Mouse (Mus musculus) CH12.LX (cell line): ENCODE measurements around the gene Rex1bd. TPM values are rescaled to one million over a fixed set of nuclear protein-coding genes. Genes with fewer than 3 reads are reported as not detected.

Experiments used
- DNase-seq: peaks from one replicate; pipeline ENCODE4 v3.0.0-alpha.2; 2013; ENCODE audit errors: extremely low read depth
- H3K27ac ChIP-seq: 2 replicates; pipeline ENCODE4 v1.5.1; 2012; ENCODE audit warnings: low read depth, mild to moderate bottlenecking, control low read depth, moderate library complexity; ENCODE audit not compliant: insufficient read depth
- H3K27me3 ChIP-seq: replicated peaks from 2 replicates; pipeline ENCODE3; 2012; ENCODE audit warnings: inconsistent platforms
- H3K36me3 ChIP-seq, 2 experiments: replicated peaks in 1 of 2; 2 replicates each; pipeline versions ENCODE3 to v1.6.1; 2012; ENCODE audit warnings: inconsistent platforms in 1 of 2, low read length in 1 of 2, mild to moderate bottlenecking in 1 of 2, mixed read lengths in 1 of 2, moderate library complexity in 1 of 2; ENCODE audit not compliant: control insufficient read depth in 1 of 2, insufficient read depth in 1 of 2
- H3K4me1 ChIP-seq, 2 experiments: 2 replicates each; pipeline ENCODE4 v1.6.1; 2012; ENCODE audit warnings: inconsistent platforms in 1 of 2, moderate library complexity in 1 of 2; ENCODE audit not compliant: insufficient read depth in 2 of 2, control insufficient read depth in 1 of 2
- H3K4me2 ChIP-seq: 2 replicates; pipeline ENCODE4 v1.6.1; 2012; ENCODE audit warnings: low read depth, mild to moderate bottlenecking, control low read depth; ENCODE audit not compliant: poor library complexity, insufficient read depth, severe bottlenecking
- H3K4me3 ChIP-seq, 3 experiments: fragments of 150-350 bp in 1 of 3; sonication (generic) in 1 of 3; replicated peaks in 1 of 3; 2 replicates each; pipeline versions ENCODE3 to v1.5.1; 2011 to 2012; ENCODE audit warnings: low read depth in 2 of 3, low read length in 2 of 3, mild to moderate bottlenecking in 2 of 3, moderate library complexity in 2 of 3, control low read depth in 1 of 3, improper control_type of control experiment in 1 of 3, inconsistent platforms in 1 of 3, mixed read lengths in 1 of 3; ENCODE audit not compliant: poor library complexity in 1 of 3
- H3K79me2 ChIP-seq: replicated peaks from 2 replicates; pipeline ENCODE4 v1.6.1; 2012; ENCODE audit warnings: mild to moderate bottlenecking, moderate library complexity; ENCODE audit not compliant: control insufficient read depth, poor library complexity, insufficient read depth, severe bottlenecking; ENCODE audit errors: extremely low read depth
- H3K9ac ChIP-seq: 2 replicates; pipeline ENCODE4 v1.6.1; 2012; ENCODE audit warnings: low read depth, mild to moderate bottlenecking, control low read depth, moderate library complexity; ENCODE audit not compliant: insufficient read depth
- H3K9me3 ChIP-seq: replicated peaks from 2 replicates; pipeline ENCODE3; 2012; ENCODE audit warnings: low read length, inconsistent platforms, mixed read lengths
- BHLHE40 ChIP-seq: IDR thresholded peaks from 2 replicates; pipeline ENCODE4 v1.6.1; 2011; ENCODE audit warnings: mild to moderate bottlenecking, low read depth, low read length, improper control_type of control experiment
- CHD1 ChIP-seq: IDR thresholded peaks from 2 replicates; pipeline ENCODE4 v1.6.1; 2012; ENCODE audit warnings: low read depth, low read length, improper control_type of control experiment, inconsistent platforms
- CHD2 ChIP-seq: IDR thresholded peaks from 2 replicates; pipeline ENCODE4 v1.6.1; 2011; ENCODE audit warnings: low read length, improper control_type of control experiment
- CTCF ChIP-seq, 2 experiments: IDR thresholded peaks in 1 of 2; conservative IDR thresholded peaks in 1 of 2; 2 replicates each; pipeline ENCODE4 v1.5.1; 2011 to 2012; ENCODE audit warnings: low read depth in 2 of 2, low read length in 2 of 2, improper control_type of control experiment in 1 of 2, inconsistent platforms in 1 of 2, mild to moderate bottlenecking in 1 of 2, moderate library complexity in 1 of 2
- E2F4 ChIP-seq: IDR thresholded peaks from 2 replicates; pipeline ENCODE4 v1.6.1; 2011; ENCODE audit warnings: low read depth, low read length, improper control_type of control experiment; ENCODE audit not compliant: insufficient replicate concordance
- ELF1 ChIP-seq: IDR thresholded peaks from 2 replicates; pipeline ENCODE4 v1.6.1; 2014; ENCODE audit warnings: low read depth, mild to moderate bottlenecking, inconsistent platforms, low read length, improper control_type of control experiment
- EP300 ChIP-seq: IDR thresholded peaks from 2 replicates; pipeline ENCODE4 v1.6.1; 2011; ENCODE audit warnings: low read length, improper control_type of control experiment
- ETS1 ChIP-seq: conservative IDR thresholded peaks from 2 replicates; pipeline ENCODE4 v1.6.1; 2012; ENCODE audit warnings: low read depth, mild to moderate bottlenecking, inconsistent platforms, low read length, improper control_type of control experiment, moderate library complexity
- GABPA ChIP-seq: IDR thresholded peaks from 2 replicates; pipeline ENCODE4 v1.6.1; 2012; ENCODE audit warnings: low read depth, low read length, improper control_type of control experiment, inconsistent platforms; ENCODE audit not compliant: insufficient replicate concordance
- HCFC1 ChIP-seq: IDR thresholded peaks from 2 replicates; pipeline ENCODE4 v1.6.1; 2012; ENCODE audit warnings: low read depth, mild to moderate bottlenecking, inconsistent platforms, low read length, improper control_type of control experiment
- IRF4 ChIP-seq: IDR thresholded peaks from 2 replicates; pipeline ENCODE4 v1.6.1; 2014; ENCODE audit warnings: low read depth, mild to moderate bottlenecking, inconsistent platforms, low read length, improper control_type of control experiment
- JUN ChIP-seq: IDR thresholded peaks from 2 replicates; pipeline ENCODE4 v1.6.1; 2011; ENCODE audit warnings: low read depth, mild to moderate bottlenecking, low read length, improper control_type of control experiment, moderate library complexity; ENCODE audit not compliant: insufficient read depth
- JUND ChIP-seq: conservative IDR thresholded peaks from 2 replicates; pipeline ENCODE4 v1.6.1; 2011; ENCODE audit warnings: low read depth, low read length, improper control_type of control experiment
- KAT2A ChIP-seq: IDR thresholded peaks from 2 replicates; pipeline ENCODE4 v1.6.1; 2012; ENCODE audit warnings: low read length, improper control_type of control experiment, inconsistent platforms; ENCODE audit not compliant: insufficient replicate concordance
- MAFK ChIP-seq: IDR thresholded peaks from 2 replicates; pipeline ENCODE4 v1.6.1; 2011; ENCODE audit warnings: low read length, improper control_type of control experiment; ENCODE audit not compliant: insufficient replicate concordance
- MAX ChIP-seq: IDR thresholded peaks from 2 replicates; pipeline ENCODE4 v1.6.1; 2011; ENCODE audit warnings: low read length, improper control_type of control experiment
- MAZ ChIP-seq: IDR thresholded peaks from 2 replicates; pipeline ENCODE4 v1.6.1; 2012; ENCODE audit warnings: low read depth, mild to moderate bottlenecking, inconsistent platforms, low read length, improper control_type of control experiment, moderate library complexity
- MEF2A ChIP-seq: IDR thresholded peaks from 2 replicates; pipeline ENCODE4 v1.6.1; 2014; ENCODE audit warnings: low read depth, mild to moderate bottlenecking, inconsistent platforms, low read length, improper control_type of control experiment, borderline replicate concordance
- MXI1 ChIP-seq: IDR thresholded peaks from 2 replicates; pipeline ENCODE4 v1.6.1; 2011; ENCODE audit warnings: mild to moderate bottlenecking, low read depth, low read length, improper control_type of control experiment
- MYC ChIP-seq: IDR thresholded peaks from 2 replicates; pipeline ENCODE4 v1.6.1; 2011; ENCODE audit warnings: low read depth, mild to moderate bottlenecking, improper control_type of control experiment, low read length
- NELFE ChIP-seq: IDR thresholded peaks from 2 replicates; pipeline ENCODE4 v1.6.1; 2011; ENCODE audit warnings: low read depth, low read length, improper control_type of control experiment
- NRF1 ChIP-seq: IDR thresholded peaks from 2 replicates; pipeline ENCODE4 v1.6.1; 2014; ENCODE audit warnings: low read depth, mild to moderate bottlenecking, inconsistent platforms, low read length, improper control_type of control experiment, moderate library complexity
- PAX5 ChIP-seq: IDR thresholded peaks from 2 replicates; pipeline ENCODE4 v1.6.1; 2012; ENCODE audit warnings: low read length, inconsistent platforms, mixed read lengths
- POLR2A ChIP-seq: IDR thresholded peaks from 2 replicates; pipeline ENCODE4 v1.6.1; 2011; ENCODE audit warnings: low read depth, mild to moderate bottlenecking, improper control_type of control experiment, low read length
- POLR2AphosphoS2 ChIP-seq: IDR thresholded peaks from 2 replicates; pipeline ENCODE4 v1.6.1; 2011; ENCODE audit warnings: low read depth, low read length, improper control_type of control experiment
- RAD21 ChIP-seq: IDR thresholded peaks from 2 replicates; pipeline ENCODE4 v1.6.1; 2011; ENCODE audit warnings: low read depth, mild to moderate bottlenecking, low read length, improper control_type of control experiment, moderate library complexity
- RCOR1 ChIP-seq: conservative IDR thresholded peaks from 2 replicates; pipeline ENCODE4 v1.6.1; 2012; ENCODE audit warnings: low read depth, mild to moderate bottlenecking, inconsistent platforms, low read length, improper control_type of control experiment
- SIN3A ChIP-seq: IDR thresholded peaks from 2 replicates; pipeline ENCODE4 v1.6.1; 2012; ENCODE audit warnings: low read length, improper control_type of control experiment, inconsistent platforms
- SMC3 ChIP-seq: IDR thresholded peaks from 2 replicates; pipeline ENCODE4 v1.6.1; 2011; ENCODE audit warnings: low read depth, low read length, improper control_type of control experiment
- TBP ChIP-seq: conservative IDR thresholded peaks from 2 replicates; pipeline ENCODE4 v1.6.1; 2011; ENCODE audit warnings: low read depth, low read length, improper control_type of control experiment
- TCF12 ChIP-seq: IDR thresholded peaks from 2 replicates; pipeline ENCODE4 v1.6.1; 2014; ENCODE audit warnings: low read depth, mild to moderate bottlenecking, inconsistent platforms, low read length, improper control_type of control experiment
- UBTF ChIP-seq: IDR thresholded peaks from 2 replicates; pipeline ENCODE4 v1.6.1; 2012; ENCODE audit warnings: low read depth, mild to moderate bottlenecking, inconsistent platforms, low read length, improper control_type of control experiment, moderate library complexity
- USF1 ChIP-seq: IDR thresholded peaks from 2 replicates; pipeline ENCODE4 v1.6.1; 2014; ENCODE audit warnings: low read depth, mild to moderate bottlenecking, inconsistent platforms, low read length, improper control_type of control experiment
- USF2 ChIP-seq: conservative IDR thresholded peaks from 2 replicates; pipeline ENCODE4 v1.6.1; 2011; ENCODE audit warnings: low read depth, low read length, improper control_type of control experiment
- ZC3H11A ChIP-seq: IDR thresholded peaks from 2 replicates; pipeline ENCODE4 v1.6.1; 2012; ENCODE audit warnings: low read depth, mild to moderate bottlenecking, inconsistent platforms, low read length, improper control_type of control experiment
- ZKSCAN1 ChIP-seq: IDR thresholded peaks from 2 replicates; pipeline ENCODE4 v1.6.1; 2012; ENCODE audit warnings: low read depth, inconsistent platforms, low read length, improper control_type of control experiment, borderline replicate concordance
- ZMIZ1 ChIP-seq: IDR thresholded peaks from 2 replicates; pipeline ENCODE4 v1.6.1; 2012; ENCODE audit warnings: low read depth, mild to moderate bottlenecking, inconsistent platforms, low read length, improper control_type of control experiment
- ZNF384 ChIP-seq: IDR thresholded peaks from 2 replicates; pipeline ENCODE4 v1.6.1; 2012; ENCODE audit warnings: low read depth, low read length, improper control_type of control experiment, inconsistent platforms
- dilution Hi-C: fragments of 300-500 bp; cut with MboI; formaldehyde crosslinking; loops from 2 replicates; pipeline ENCODE4 v1.14.3; 2020; ENCODE audit warnings: low sequenced_read_pairs; ENCODE audit not compliant: extremely low pct_unique_long_range_greater_than_20kb, extremely low pct_ligation_motif_present
- in situ Hi-C: fragments of 300-500 bp; cut with MboI; formaldehyde crosslinking; loops from 3 replicates; pipeline ENCODE4 v1.14.3; 2019; ENCODE audit warnings: low sequenced_read_pairs, low pct_ligation_motif_present, low pct_unique_long_range_greater_than_20kb, mixed read lengths
- polyA plus RNA-seq: library from polyadenylated mRNA; unstranded; fragments of >175 nt; gene quantifications from 2 replicates; pipeline ENCODE4 v1.2.1, GENCODE M21; 2012; ENCODE audit warnings: low read depth; ENCODE audit not compliant: insufficient read length
- total RNA-seq, 2 experiments: library from RNA; depleted of rRNA; stranded (reverse); fragments of 300-350 nt in 1 of 2; fragments of >200 nt in 1 of 2; gene quantifications; 2 replicates each; pipeline ENCODE4 v1.2.3; 2012 to 2014

The Rex1bd gene
- total and polyA plus RNA-seq, 3 experiments, result 38.4 to 90.0 (median 47.8) TPM

DNA sequence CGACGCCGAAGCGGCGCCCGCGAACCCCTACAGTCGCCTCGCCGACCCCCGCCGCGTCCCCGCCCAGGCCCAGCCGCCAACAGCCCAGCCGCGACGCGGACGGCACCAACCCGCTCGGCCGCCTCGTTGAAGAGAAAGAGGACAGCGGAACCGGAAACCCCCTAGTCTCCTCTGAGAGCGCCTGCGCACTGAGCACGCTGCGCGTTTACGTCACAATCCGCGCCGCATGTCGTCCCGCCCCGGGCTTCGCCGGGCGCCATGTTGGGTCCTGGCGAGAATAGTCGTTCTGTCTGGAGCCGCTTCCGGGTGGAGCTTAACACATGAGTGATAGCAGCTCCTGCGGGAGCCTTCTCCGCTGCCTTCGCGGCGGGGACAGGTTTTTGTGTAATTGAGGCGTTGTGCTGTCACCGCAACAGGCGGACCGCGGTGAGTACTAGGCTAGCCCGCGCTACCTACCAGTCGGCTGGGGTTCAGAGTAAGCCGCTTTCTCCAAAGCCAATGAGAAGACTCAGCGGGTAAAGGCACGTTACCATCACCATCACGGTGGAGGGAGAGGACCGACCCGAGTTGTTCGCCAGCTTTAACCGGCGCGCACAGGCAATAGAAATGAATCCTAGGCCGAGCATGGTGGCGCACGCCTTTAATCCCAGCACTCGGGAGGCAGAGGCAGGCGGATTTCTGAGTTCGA lies 3.8 kb upstream of the Rex1bd start, which contains the start of gene Uba52:
Gene Uba52, minus strand, starts transcription at position 574 of the 688 bp plus-strand sequence.
- H3K4me1 ChIP-seq, result peaks cover 29 to 53% of the 10 kb centered on the region in 2 experiments
- in situ Hi-C loops, result no loop called here
- H3K9me3 ChIP-seq, result no peaks in the 10 kb centered on the region

GRCm38 (mm10) chr8:70509281-70509952 lies 2.9 kb upstream of the Rex1bd start:
- H3K4me1 ChIP-seq, result peaks cover 29 to 60% of the 10 kb centered on the region in 2 experiments
- no peaks in the 10 kb centered on the region for H3K27me3 ChIP-seq
- H3K4me2 ChIP-seq, result peak overlapping the region; percentile 92
- H3K36me3 ChIP-seq, result peaks cover 37 to 54% of the 10 kb centered on the region in 2 experiments
- dilution Hi-C loops, result no loop called here
- in situ Hi-C loops, result loop anchor here (10.0 kb wide), 1 partner anchor 95 kb away; no protein-coding TSS in a partner anchor
- H3K4me3 ChIP-seq, result peak overlapping the region; percentile 83 to 98 (median 87)
- no peaks in the 10 kb centered on the region for H3K9me3 ChIP-seq
- peak overlapping the region; percentile 79 for H3K9ac ChIP-seq
- DNase-seq, result no peak
- peak overlapping the region; percentile 34 for H3K27ac ChIP-seq
- H3K79me2 ChIP-seq, result peaks cover 46% of the 10 kb centered on the region
- TF ChIP-seq ETS1 (no peak), UBTF (no peak), POLR2A (no peak), HCFC1 (no peak), ELF1 (no peak), JUN (no peak), SMC3 (no peak), USF1 (no peak), MYC (no peak), MXI1 (no peak; the same call in 1 of the 2 replicates), MEF2A (no peak), CHD2 (no peak), CHD1 (no peak), NELFE (no peak), ZNF384 (no peak)

More for the DNA sequence above, 3.8 kb upstream of the Rex1bd start, which contains the start of gene Uba52:
- no peaks in the 10 kb centered on the region for H3K27me3 ChIP-seq
- peak; percentile 96 for TF ChIP-seq ELF1
- peak; percentile 86; the same call in 1 of the 2 replicates for TF ChIP-seq E2F4
- TF ChIP-seq SMC3, result no peak
- no peak for TF ChIP-seq ZC3H11A
- TF ChIP-seq ETS1, result no peak; the same call in 1 of the 2 replicates
- TF ChIP-seq NELFE, result peak; percentile 99
- no peak for TF ChIP-seq ZNF384
- TF ChIP-seq PAX5, result no peak
- TF ChIP-seq KAT2A, result peak; percentile 92
- TF ChIP-seq MEF2A, result 0 out of 2 replicates have a peak, but pooled peaks have one; percentile 51
- peak; percentile 100 for TF ChIP-seq MAZ
- peak; percentile 90 for TF ChIP-seq TBP
- TF ChIP-seq MYC, result peak; percentile 98
- TF ChIP-seq MXI1, result peak; percentile 87
- no peak for TF ChIP-seq CTCF (conservative IDR thresholded peaks at IDR 0.05 in 1 of 2, IDR thresholded peaks at IDR 0.05 in 1 of 2; ENCODE audit: low read depth in 2 of 2, low read length in 2 of 2)
- TF ChIP-seq USF2, result no peak
- no peak for TF ChIP-seq USF1
- peak; percentile 20; the same call in 1 of the 2 replicates for TF ChIP-seq IRF4
- peak; percentile 34; the same call in 1 of the 2 replicates for TF ChIP-seq GABPA
- TF ChIP-seq BHLHE40, result no peak; the same call in 1 of the 2 replicates
- TF ChIP-seq ZMIZ1, result peak; percentile 98
- no peak for TF ChIP-seq ZKSCAN1
- TF ChIP-seq TCF12, result peak; percentile 94
- no peak for TF ChIP-seq JUN
- TF ChIP-seq CHD2, result no peak
- TF ChIP-seq POLR2A, result peak; percentile 95
- TF ChIP-seq UBTF, result no peak
- TF ChIP-seq RAD21, result no peak
- no peak for TF ChIP-seq EP300
- TF ChIP-seq CHD1, result peak; percentile 31; the same call in 1 of the 2 replicates
- peak; percentile 90 for TF ChIP-seq SIN3A
- peak; percentile 95 for TF ChIP-seq MAX
- TF ChIP-seq JUND, result no peak
- TF ChIP-seq RCOR1, result peak; percentile 72; the same call in 1 of the 2 replicates
- TF ChIP-seq POLR2AphosphoS2, result peak; percentile 91
- TF ChIP-seq HCFC1, result peak; percentile 92
- TF ChIP-seq NRF1, result peak; percentile 95
- no peak for TF ChIP-seq MAFK
- dilution Hi-C loops, result no loop called here
- H3K9ac ChIP-seq, result peak within 1 kb of the TSS; percentile 94
- peak; percentile 96 for DNase-seq
- H3K4me2 ChIP-seq, result peak within 1 kb of the TSS; percentile 92
- H3K79me2 ChIP-seq, result peaks cover 46% of the 10 kb centered on the region
- H3K27ac ChIP-seq, result peak within 1 kb of the TSS; percentile 88
- H3K4me3 ChIP-seq, result peak within 1 kb of the TSS; percentile 83 to 98 (median 87)
- H3K36me3 ChIP-seq, result peaks cover 42 to 55% of the 10 kb centered on the region in 2 experiments
